Mouse (Mus musculus) liver, embryonic 16.5 days (tissue): ENCODE results near the gene Lman1l. TPM values are rescaled to one million over a fixed set of nuclear protein-coding genes. Genes with fewer than 3 reads are reported as not detected.

Source experiments
- ATAC-seq: fragments of 200-750 bp; cut with Nextera tagmentation; 2 replicates; pipeline ENCODE4 v1.8.0; 2017; ENCODE audit warnings: low read depth, mild to moderate bottlenecking, moderate number of reproducible peaks, moderate library complexity
- H3K27ac ChIP-seq: fragments of 300-500 bp; sonication (generic); 2 replicates; pipeline ENCODE4 v1.5.1; 2014; ENCODE audit warnings: mild to moderate bottlenecking, low read length
- H3K27me3 ChIP-seq: fragments of 300-500 bp; sonication (generic); 2 replicates; pipeline ENCODE4 v1.6.1; 2014; ENCODE audit warnings: low read depth, low read length, mixed read lengths; ENCODE audit not compliant: control insufficient read depth, insufficient read depth
- H3K36me3 ChIP-seq: fragments of 300-500 bp; sonication (generic); 2 replicates; pipeline ENCODE4 v1.6.1; 2014; ENCODE audit warnings: mild to moderate bottlenecking; ENCODE audit not compliant: control insufficient read depth, insufficient read depth
- H3K4me1 ChIP-seq: fragments of 300-500 bp; sonication (generic); 2 replicates; pipeline ENCODE4 v1.6.1; 2014; ENCODE audit warnings: low read depth, low read length, mixed read lengths; ENCODE audit not compliant: control insufficient read depth
- H3K4me2 ChIP-seq: fragments of 300-500 bp; sonication (generic); 2 replicates; pipeline ENCODE4 v1.6.1; 2014; ENCODE audit warnings: low read depth, low read length, mixed read lengths
- H3K4me3 ChIP-seq: fragments of 300-500 bp; sonication (generic); 2 replicates; pipeline ENCODE4 v1.5.1; 2014; ENCODE audit warnings: low read depth, mild to moderate bottlenecking, low read length
- H3K9ac ChIP-seq: fragments of 300-500 bp; sonication (generic); 2 replicates; pipeline ENCODE4 v1.6.1; 2014; ENCODE audit warnings: low read depth, low read length
- H3K9me3 ChIP-seq: fragments of 300-500 bp; sonication (generic); replicated peaks from 2 replicates; pipeline ENCODE4 v1.6.1; 2016; ENCODE audit warnings: low read length; ENCODE audit not compliant: control insufficient read depth
- WGBS: fragments of 180-500 bp; shearing (Covaris S2); extraction: QIAGEN DNeasy Blood & Tissue Kit; methylation state at CpG from one replicate; pipeline ENCODE4 v1.1.7; 2014; ENCODE audit not compliant: insufficient replicate concordance; 5-methylcytosine and 5-hydroxymethylcytosine counted together
- polyA plus RNA-seq: library from polyadenylated mRNA; unstranded; fragments of >200 nt; fragmentation: Nextera tagmentation; extraction: Ambion mirVana; gene quantifications from 2 replicates; pipeline ENCODE4 v1.2.1, GENCODE M21; 2015

Gene Lman1l
- polyA plus RNA-seq, 1 experiment from 2014 or later = not detected

DNA sequence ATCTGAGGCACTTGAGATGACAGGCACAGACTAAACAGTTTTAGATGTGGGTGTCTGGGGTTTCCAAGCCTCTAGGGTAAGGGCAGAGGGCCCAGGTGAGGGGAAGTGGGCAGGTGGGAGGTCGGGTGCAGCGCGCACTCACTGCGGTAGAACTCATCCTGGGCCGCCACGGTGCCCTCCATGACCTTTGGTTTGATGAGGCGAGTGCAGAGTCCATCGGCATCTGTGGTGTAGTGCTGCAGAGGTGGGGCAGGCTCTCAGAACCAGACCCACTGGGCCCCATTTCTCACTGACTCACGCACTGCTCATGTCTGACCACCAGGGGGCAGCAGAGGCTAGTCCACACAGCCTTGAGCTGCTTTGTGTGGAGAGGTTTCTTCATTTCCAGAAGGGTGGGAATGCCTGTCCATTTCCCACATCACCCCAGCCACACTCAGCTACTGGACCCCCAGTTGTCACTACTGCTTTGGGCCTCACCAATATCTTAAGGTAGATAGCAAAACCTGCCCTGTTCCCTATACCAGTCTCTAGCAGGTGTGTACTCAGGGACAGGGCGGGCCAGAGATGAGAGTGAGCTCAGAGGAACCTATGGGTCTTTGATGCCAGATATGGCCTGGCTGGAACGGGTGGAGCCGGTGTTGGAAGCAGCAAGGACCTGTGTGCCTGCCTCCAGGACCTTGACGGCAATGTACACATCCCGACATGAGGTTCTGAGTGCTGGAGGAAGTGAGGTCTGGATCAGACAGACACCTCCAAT is 8.7 kb upstream of the Lman1l start:
- Histone ChIP-seq H3K4me2 (no peak overlapping the region), H3K36me3 (peaks cover 48% of the 10 kb centered on the region), H3K27me3 (no peaks in the 10 kb centered on the region), H3K4me3 (no peak overlapping the region), H3K9me3 (no peaks in the 10 kb centered on the region), H3K4me1 (peaks cover 15% of the 10 kb centered on the region), H3K9ac (no peak overlapping the region), H3K27ac (no peak overlapping the region)
- 57% methylated on average over 14 of the region's 14 CpGs for WGBS
- peak; percentile 62 for ATAC-seq

- 76% methylated on average over 12 of the region's 12 CpGs for WGBS
- peaks cover 15% of the 10 kb centered on the region for H3K4me1 ChIP-seq
- no peak overlapping the region for H3K4me3 ChIP-seq
- no peaks in the 10 kb centered on the region for H3K9me3 ChIP-seq
- H3K27me3 ChIP-seq = no peaks in the 10 kb centered on the region
- peaks cover 48% of the 10 kb centered on the region for H3K36me3 ChIP-seq
- no peak overlapping the region for H3K27ac ChIP-seq
- no peak overlapping the region for H3K4me2 ChIP-seq
- ATAC-seq = no peak
- no peak overlapping the region for H3K9ac ChIP-seq
These were observed 8.1 kb upstream of the Lman1l start for GRCm38 (mm10) chr9:57628717-57629116.

DNA sequence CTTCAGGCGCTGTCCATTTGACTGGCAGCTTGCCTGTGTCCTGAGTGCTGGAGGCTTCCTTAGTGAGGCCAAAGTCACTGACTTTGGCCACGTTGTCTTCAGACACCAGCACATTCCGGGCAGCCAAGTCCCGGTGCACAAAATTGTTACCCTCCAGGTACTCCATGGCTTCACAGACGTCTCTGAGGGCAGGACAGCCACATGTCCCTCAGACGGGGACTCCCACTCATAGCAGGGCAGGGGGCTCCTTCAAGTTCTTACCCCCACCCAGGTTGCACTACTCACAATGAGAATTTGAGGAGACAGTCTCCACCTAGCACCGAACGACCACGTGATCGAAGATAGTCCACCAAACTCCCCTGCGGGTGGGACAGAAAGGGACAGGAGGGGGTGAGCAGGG is 7.3 kb upstream of the Lman1l start:
- H3K4me3 ChIP-seq = no peak overlapping the region
- H3K4me1 ChIP-seq = peaks cover 11% of the 10 kb centered on the region
- no peaks in the 10 kb centered on the region for H3K27me3 ChIP-seq
- H3K9me3 ChIP-seq = no peaks in the 10 kb centered on the region
- peaks cover 48% of the 10 kb centered on the region for H3K36me3 ChIP-seq
- WGBS = 83% methylated on average over 11 of the region's 11 CpGs
- no peak overlapping the region for H3K4me2 ChIP-seq
- H3K27ac ChIP-seq = no peak overlapping the region
- no peak for ATAC-seq
- no peak overlapping the region for H3K9ac ChIP-seq

- Histone ChIP-seq H3K36me3 (peaks cover 48% of the 10 kb centered on the region), H3K9me3 (no peaks in the 10 kb centered on the region), H3K27me3 (no peaks in the 10 kb centered on the region), H3K9ac (no peak overlapping the region), H3K27ac (no peak overlapping the region), H3K4me3 (no peak overlapping the region), H3K4me2 (no peak overlapping the region), H3K4me1 (peaks cover 10% of the 10 kb centered on the region)
- ATAC-seq = no peak
- WGBS = 87% methylated on average over 17 of the region's 17 CpGs
These were observed 6.6 kb upstream of the Lman1l start for GRCm38 (mm10) chr9:57627191-57627590.

- Histone ChIP-seq H3K9ac (no peak overlapping the region), H3K4me3 (no peak overlapping the region), H3K4me2 (no peak overlapping the region), H3K27me3 (no peaks in the 10 kb centered on the region), H3K27ac (no peak overlapping the region), H3K9me3 (no peaks in the 10 kb centered on the region), H3K36me3 (peaks cover 43% of the 10 kb centered on the region), H3K4me1 (peaks cover 10% of the 10 kb centered on the region)
- ATAC-seq = no peak
- WGBS = 80% methylated on average over 15 of the region's 15 CpGs
These were observed 5.3 kb upstream of the Lman1l start for GRCm38 (mm10) chr9:57625674-57626500.

DNA sequence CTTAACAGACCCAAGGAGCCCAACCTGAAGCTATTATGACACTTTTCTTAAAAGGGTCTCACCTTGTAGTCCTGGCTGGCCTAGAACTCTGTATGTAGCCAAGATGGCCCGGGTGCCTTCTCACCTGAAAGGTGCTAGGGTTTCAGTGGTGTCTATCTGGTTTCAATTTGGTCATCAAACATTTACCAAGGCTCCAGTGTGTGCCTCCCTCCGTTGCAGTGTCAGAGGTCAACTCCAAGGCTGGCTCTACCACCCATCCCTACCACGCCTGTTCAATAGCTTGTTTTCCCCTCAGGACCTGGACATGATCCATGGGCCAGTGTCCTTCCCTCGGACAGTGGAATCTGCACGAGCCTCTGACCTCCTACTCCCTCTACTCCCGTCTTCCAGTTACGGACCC is 3.7 kb upstream of the Lman1l start:
- no peak overlapping the region for H3K27ac ChIP-seq
- no peaks in the 10 kb centered on the region for H3K27me3 ChIP-seq
- peak; percentile 33; the same call in 1 of the 2 replicates for ATAC-seq
- H3K36me3 ChIP-seq = peaks cover 30% of the 10 kb centered on the region
- whole genome bisulfite sequencing = 52% methylated on average over 7 of the region's 7 CpGs
- no peak overlapping the region for H3K4me3 ChIP-seq
- H3K9me3 ChIP-seq = no peaks in the 10 kb centered on the region
- no peak overlapping the region for H3K4me2 ChIP-seq
- H3K9ac ChIP-seq = no peak overlapping the region
- H3K4me1 ChIP-seq = peaks cover 10% of the 10 kb centered on the region

DNA sequence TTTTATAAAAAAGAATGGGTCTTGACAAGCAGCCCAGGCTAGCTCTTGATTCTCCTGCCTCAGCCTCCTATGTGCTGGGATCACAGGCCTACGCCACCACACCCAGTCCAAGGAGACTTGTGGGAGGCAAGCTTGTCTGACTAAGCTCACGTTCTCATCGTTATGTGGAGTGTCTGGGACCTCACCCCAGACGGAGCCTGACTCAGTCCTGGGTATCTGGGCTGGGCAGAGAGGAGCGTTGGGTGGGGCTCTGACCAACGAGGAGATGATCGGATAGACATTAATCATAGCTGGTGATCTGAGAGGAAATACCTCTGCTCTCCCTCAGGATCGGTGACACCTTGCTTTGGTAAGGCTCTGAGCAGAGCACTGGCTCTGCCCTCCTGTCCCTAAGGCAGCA is 1.7 kb downstream of the Lman1l start:
- no peak for ATAC-seq
- peaks cover 6% of the 10 kb centered on the region for H3K4me1 ChIP-seq
- WGBS = 37% methylated on average over 8 of the region's 8 CpGs
- H3K27me3 ChIP-seq = no peaks in the 10 kb centered on the region
- no peak overlapping the region for H3K4me3 ChIP-seq
- no peaks in the 10 kb centered on the region for H3K36me3 ChIP-seq
- no peaks in the 10 kb centered on the region for H3K9me3 ChIP-seq
- H3K27ac ChIP-seq = no peak overlapping the region
- no peak overlapping the region for H3K4me2 ChIP-seq
- no peak overlapping the region for H3K9ac ChIP-seq

GRCm38 (mm10) chr9:57617556-57618169 is 2.9 kb downstream of the Lman1l start:
- Histone ChIP-seq H3K27ac (no peak overlapping the region), H3K4me1 (no peaks in the 10 kb centered on the region; the same call in 1 of the 2 replicates), H3K9me3 (no peaks in the 10 kb centered on the region), H3K4me3 (no peak overlapping the region), H3K36me3 (no peaks in the 10 kb centered on the region), H3K9ac (no peak overlapping the region), H3K27me3 (no peaks in the 10 kb centered on the region), H3K4me2 (no peak overlapping the region)
- WGBS = 47% methylated on average over 8 of the region's 8 CpGs
- ATAC-seq = no peak
